Mouse (Mus musculus): ENCODE data around the gene Lta.

DNA sequence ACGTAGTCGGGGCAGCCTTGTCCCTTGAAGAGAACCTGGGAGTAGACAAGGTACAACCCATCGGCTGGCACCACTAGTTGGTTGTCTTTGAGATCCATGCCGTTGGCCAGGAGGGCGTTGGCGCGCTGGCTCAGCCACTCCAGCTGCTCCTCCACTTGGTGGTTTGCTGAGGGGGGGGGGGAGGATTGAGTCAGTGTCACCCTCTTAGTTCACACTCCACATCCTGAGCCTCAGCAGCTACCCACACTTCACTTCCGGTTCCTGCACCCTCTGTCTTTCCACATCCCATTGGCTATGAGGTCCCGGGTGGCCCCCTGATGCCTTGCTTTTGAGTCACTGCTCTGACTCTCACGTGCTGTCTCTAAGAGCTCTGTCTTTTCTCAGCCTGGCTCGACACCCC lies 4.8 kb downstream of the Lta start:
- TF ChIP-seq CTCF (IDR thresholded peaks at IDR 0.05; ENCODE audit: insufficient read depth, low read length): no peak
- TF ChIP-seq POLR2A (IDR thresholded peaks at IDR 0.05; ENCODE audit: borderline replicate concordance, extremely low read depth, low read depth, low read length): no peak

Data from lung, adult 2 months (tissue).